ENCODE assay signal across 8 mouse cellular contexts in genomic region chr11:115264862-115265668, GRCm38 (mm10). TPM values are rescaled to one million over a fixed set of nuclear protein-coding genes. Genes with fewer than 3 reads are reported as not detected.
DNase-seq lines count a peak whose midpoint lies in the region; ATAC-seq and TF ChIP-seq lines count a peak whose summit lies in the region.

No protein-coding gene starts in this region.

- ATAC-seq in heart, embryonic 16.5 days (replicated peaks; ENCODE audit: extremely low read depth, insufficient read depth, low FRiP score) = no peak

- H3K36me3 ChIP-seq in heart, embryonic 16.5 days (ENCODE audit: control insufficient read depth, insufficient read depth) = no peaks in the 10 kb centered on the region

- H3K27me3 ChIP-seq in heart, embryonic 16.5 days (ENCODE audit: control insufficient read depth, insufficient read depth, low read length) = peaks cover 85% of the 10 kb centered on the region

- no peaks in the 10 kb centered on the region for H3K9me3 ChIP-seq in heart, embryonic 16.5 days (replicated peaks; ENCODE audit: control insufficient read depth, low read length)

- 10% methylated on average over 39 of the region's 39 CpGs for WGBS in heart, embryonic 16.5 days

- DNase-seq in layer of hippocampus, adult 2 months (ENCODE audit: low spot score in 2 of 2) = no peak
- no peak for DNase-seq in layer of hippocampus, postnatal 36 days
- DNase-seq in cerebellum, postnatal 25 days = peak; percentile 65 to 74
- DNase-seq in lung, postnatal 14 days = peak; percentile 32
- peak; percentile 64 for DNase-seq in testis, postnatal 10 days (ENCODE audit: low spot score)
- no peak for DNase-seq in left cerebral cortex, adult 8-10 months (ENCODE audit: low spot score in 2 of 2)
- DNase-seq in ovary, postnatal 10 days (ENCODE audit: low spot score) = no peak

- peak overlapping the region; percentile 84 for H3K27ac ChIP-seq in layer of hippocampus, adult 2 months
- H3K27ac ChIP-seq in heart, embryonic 16.5 days (ENCODE audit: low read length) = no peak overlapping the region

- peak overlapping the region; percentile 31; the same call in 1 of the 2 replicates for H3K9ac ChIP-seq in heart, embryonic 16.5 days (ENCODE audit: low read length)

- H3K4me2 ChIP-seq in heart, embryonic 16.5 days (ENCODE audit: low read depth, low read length) = peak overlapping the region; percentile 56

- peak; percentile 76 for TF ChIP-seq CTCF in layer of hippocampus, adult 2 months (conservative IDR thresholded peaks at IDR 0.05)

- peak overlapping the region; percentile 50 for H3K4me3 ChIP-seq in layer of hippocampus, adult 2 months
- peak overlapping the region; percentile 35 for H3K4me3 ChIP-seq in heart, embryonic 16.5 days (ENCODE audit: low read length)

- peaks cover 19% of the 10 kb centered on the region for H3K4me1 ChIP-seq in heart, embryonic 16.5 days (ENCODE audit: control insufficient read depth, insufficient read depth, low read length)

RNA-seq across cellular contexts. Expression of gene Grin2c, which starts 2.0 kb away (rescaled TPM):
- total RNA-seq in layer of hippocampus, adult 2 months (2021) = 10 to 100 TPM; 47.4 to 47.5 TPM
- 10 to 100 TPM; 43.5 to 50.9 TPM for total RNA-seq in layer of hippocampus, postnatal 36 days (2021)
- polyA plus RNA-seq in heart, embryonic 16.5 days (2015; fragmentation: Nextera tagmentation; extraction: Ambion mirVana) = 0.07 and 0.21 TPM in 2 replicates
- total RNA-seq in left cerebral cortex, adult 8-10 months (2022) = 10 to 100 TPM; 32.4 to 37.5 (median 36.3) TPM

RNA-seq across cellular contexts. Expression of gene Fdxr, which starts 11.8 kb away (rescaled TPM):
- total RNA-seq in layer of hippocampus, adult 2 months (2021) = 10 to 100 TPM; 22.4 to 22.5 TPM
- 10 to 100 TPM; 20.9 to 24.2 TPM for total RNA-seq in layer of hippocampus, postnatal 36 days (2021)
- polyA plus RNA-seq in heart, embryonic 16.5 days (2015; fragmentation: Nextera tagmentation; extraction: Ambion mirVana) = 14.2 and 14.7 TPM in 2 replicates
- total RNA-seq in left cerebral cortex, adult 8-10 months (2022) = 10 to 100 TPM; 15.1 to 20.1 (median 17.5) TPM

RNA-seq across cellular contexts. Expression of gene Fads6, which starts 32.4 kb away (rescaled TPM):
- 10 to 100 TPM; 13.2 to 15.1 TPM for total RNA-seq in layer of hippocampus, adult 2 months (2021)
- 10 to 100 TPM; 12.9 to 13.7 TPM for total RNA-seq in layer of hippocampus, postnatal 36 days (2021)
- 0.59 and 0.74 TPM in 2 replicates for polyA plus RNA-seq in heart, embryonic 16.5 days (2015; fragmentation: Nextera tagmentation; extraction: Ambion mirVana)
- total RNA-seq in left cerebral cortex, adult 8-10 months (2022) = 10 to 100 TPM; 18.4 to 21.9 (median 20.2) TPM

RNA-seq across cellular contexts. Expression of gene Otop2, which starts 41.9 kb away (rescaled TPM):
- under 1 TPM; 0.51 to 0.59 TPM for total RNA-seq in layer of hippocampus, adult 2 months (2021)
- total RNA-seq in layer of hippocampus, postnatal 36 days (2021) = under 1 TPM in 1 of 2 experiments, not detected in 1; 0.52 TPM
- polyA plus RNA-seq in heart, embryonic 16.5 days (2015; fragmentation: Nextera tagmentation; extraction: Ambion mirVana) = not detected in 2 replicates
- total RNA-seq in left cerebral cortex, adult 8-10 months (2022) = 1 to 10 TPM in 3 of 4 experiments, under 1 TPM in 1; 0.91 to 3.2 (median 1.5) TPM

RNA-seq across cellular contexts. Expression of gene Ush1g, which starts 56.8 kb away (rescaled TPM):
- total RNA-seq in layer of hippocampus, adult 2 months (2021) = under 1 TPM; 0.37 to 0.64 TPM
- under 1 TPM; 0.30 to 0.35 TPM for total RNA-seq in layer of hippocampus, postnatal 36 days (2021)
- polyA plus RNA-seq in heart, embryonic 16.5 days (2015; fragmentation: Nextera tagmentation; extraction: Ambion mirVana) = 0.26 and 0.32 TPM in 2 replicates
- under 1 TPM; 0.46 to 0.78 (median 0.59) TPM for total RNA-seq in left cerebral cortex, adult 8-10 months (2022)

Comparison
In these comparisons a context has a peak if more than half of its experiments do, and no peak if none do; other contexts are left out.
1. DNase-seq: peak in cerebellum, postnatal 25 days (2 of 2), lung, postnatal 14 days (single experiment) and testis, postnatal 10 days (single experiment); none in layer of hippocampus, adult 2 months (0 of 2), layer of hippocampus, postnatal 36 days (0 of 2), left cerebral cortex, adult 8-10 months (0 of 2) and ovary, postnatal 10 days (single experiment).